Mouse (Mus musculus): ENCODE measurements at regions not wholly inside any gene's neighbourhood (a gene's known extent, or its start where the extent isn't known, plus 50 kb on each side); places are given as distances from the start of the nearest gene placed in this dataset.

DNA sequence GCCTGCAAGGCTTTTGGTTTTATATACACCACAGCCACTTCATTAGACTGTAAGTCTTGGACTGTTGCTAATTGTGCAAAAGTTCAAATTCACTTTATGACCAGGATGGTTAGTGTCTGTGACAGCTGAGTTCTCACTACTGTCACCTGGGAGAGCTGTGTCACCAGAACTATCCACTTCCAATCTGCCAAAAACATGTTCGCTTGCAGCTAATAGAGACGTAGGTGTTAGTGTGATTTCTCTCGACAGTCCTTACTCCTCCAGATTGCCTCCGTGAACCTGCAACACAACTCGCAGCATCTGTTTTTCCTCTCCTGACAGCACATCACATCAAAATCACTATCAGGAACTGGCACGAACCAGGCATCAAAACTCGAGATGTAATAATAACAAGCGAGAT is 491.3 kb upstream of the Klf6 start:
- no peak for TF ChIP-seq CTCF (IDR thresholded peaks at IDR 0.05; ENCODE audit: low read depth, low read length)
- TF ChIP-seq POLR2A (IDR thresholded peaks at IDR 0.05; ENCODE audit: borderline replicate concordance, low read depth, low read length): no peak

Data from bone marrow macrophage, adult 2 months (primary cell).